Mouse (Mus musculus) frontal cortex, postnatal 36 days (tissue): Measurements from ENCODE around the gene Calhm2.

Experiments
- DNase-seq, 2 experiments: peaks; one replicate each; pipeline ENCODE4 v3.0.0; 2022; ENCODE audit warnings: low spot score in 2 of 2

The Calhm2 gene

DNA sequence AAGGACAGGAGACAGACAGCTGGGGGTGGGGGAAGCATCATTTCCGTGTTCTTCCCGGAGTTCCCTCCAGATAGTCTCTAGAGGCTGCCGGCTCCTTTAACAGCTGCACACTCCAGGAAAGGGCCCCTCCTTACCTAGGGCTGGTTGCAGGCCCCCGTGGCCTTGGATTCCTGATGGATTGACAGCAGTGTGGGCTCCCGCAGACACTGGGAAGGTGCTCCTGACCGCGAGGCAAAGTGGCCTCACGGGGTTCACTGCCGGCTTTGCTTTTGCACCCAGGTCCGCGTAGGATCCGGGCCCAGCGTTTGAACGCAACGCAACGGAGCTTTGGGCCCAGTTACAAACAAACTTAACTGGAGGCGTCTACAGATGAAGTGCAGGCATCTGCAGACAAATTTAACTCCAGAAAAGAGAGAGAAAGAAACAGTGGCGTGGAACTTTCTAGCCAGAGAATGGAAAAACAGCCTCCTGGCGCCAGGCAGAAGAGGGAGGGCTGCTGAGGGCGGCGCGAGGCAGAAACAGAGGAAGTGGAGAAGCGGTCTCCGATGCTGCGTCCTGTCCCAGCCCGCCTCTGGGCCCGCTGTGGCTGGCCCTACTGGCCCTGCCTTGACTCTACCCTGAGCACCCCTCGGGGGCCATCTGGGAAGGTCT is at the start of gene Calhm2:
Gene Calhm2 (minus strand): TSS at position 524 of the 651 bp plus-strand sequence.
- DNase-seq = peak; percentile 70 to 73

DNA sequence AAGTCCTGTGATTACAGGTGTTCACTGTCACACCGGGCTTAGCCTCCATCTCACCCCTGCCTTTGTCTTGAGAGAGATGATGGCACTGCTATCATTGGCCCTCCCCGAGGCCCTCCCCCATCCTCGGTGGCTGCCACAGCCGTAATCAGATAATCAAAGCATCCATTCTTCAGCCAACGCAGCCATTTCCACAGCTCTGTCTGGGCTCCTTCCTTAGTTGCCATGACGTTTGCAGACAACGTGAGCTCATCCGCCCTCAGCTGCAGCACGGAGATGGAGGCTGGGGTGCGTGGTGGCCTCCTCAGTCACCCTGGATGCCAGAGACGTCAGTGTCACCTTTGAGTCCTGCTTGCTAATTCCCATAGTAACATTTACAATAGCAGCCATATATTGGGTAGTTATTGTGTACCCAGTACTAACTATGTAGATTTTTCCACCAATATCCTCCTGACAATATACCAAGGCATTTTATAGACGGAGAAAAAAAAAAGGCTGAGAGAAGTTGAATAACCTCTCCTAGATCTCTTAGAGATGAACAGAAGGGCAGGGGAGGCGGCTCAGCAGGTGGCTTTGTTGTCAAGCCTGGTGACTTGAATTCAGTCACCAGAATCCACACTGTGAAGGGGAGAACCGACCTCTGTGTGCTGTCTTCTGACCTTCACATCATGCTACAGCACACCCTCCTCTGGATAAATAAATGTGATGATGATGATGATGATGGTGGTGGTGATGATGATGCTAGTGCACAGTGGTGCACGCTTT is 48.6 kb upstream of the Calhm2 start:
- peak in 1 of 2 experiments; percentile 30 for DNase-seq

GRCm38 (mm10) chr19:47184736-47185135 is 46.6 kb upstream of the Calhm2 start:
- no peak for DNase-seq

GRCm38 (mm10) chr19:47184221-47184620 is 46.1 kb upstream of the Calhm2 start:
- DNase-seq = no peak

DNA sequence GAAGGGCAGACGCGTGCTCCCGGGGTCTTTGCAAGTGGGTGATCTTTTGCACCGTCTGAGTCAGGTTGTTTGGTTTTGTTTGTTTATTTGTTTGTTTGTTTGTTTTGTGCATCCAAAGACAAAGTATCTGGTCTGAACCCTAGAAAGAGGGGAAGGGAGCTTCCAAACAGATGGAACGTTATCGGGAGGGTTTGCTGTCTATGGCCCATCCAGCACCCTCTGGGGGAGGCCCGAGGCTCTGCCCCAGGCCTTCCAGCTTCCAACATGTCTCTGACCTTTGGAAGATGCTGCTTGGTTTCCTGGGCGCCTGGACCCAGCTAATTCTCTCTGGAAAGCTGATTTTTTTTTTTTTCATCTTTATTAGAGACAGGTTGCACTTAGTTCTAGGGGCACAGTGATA is 41.9 kb upstream of the Calhm2 start:
- no peak for DNase-seq

DNA sequence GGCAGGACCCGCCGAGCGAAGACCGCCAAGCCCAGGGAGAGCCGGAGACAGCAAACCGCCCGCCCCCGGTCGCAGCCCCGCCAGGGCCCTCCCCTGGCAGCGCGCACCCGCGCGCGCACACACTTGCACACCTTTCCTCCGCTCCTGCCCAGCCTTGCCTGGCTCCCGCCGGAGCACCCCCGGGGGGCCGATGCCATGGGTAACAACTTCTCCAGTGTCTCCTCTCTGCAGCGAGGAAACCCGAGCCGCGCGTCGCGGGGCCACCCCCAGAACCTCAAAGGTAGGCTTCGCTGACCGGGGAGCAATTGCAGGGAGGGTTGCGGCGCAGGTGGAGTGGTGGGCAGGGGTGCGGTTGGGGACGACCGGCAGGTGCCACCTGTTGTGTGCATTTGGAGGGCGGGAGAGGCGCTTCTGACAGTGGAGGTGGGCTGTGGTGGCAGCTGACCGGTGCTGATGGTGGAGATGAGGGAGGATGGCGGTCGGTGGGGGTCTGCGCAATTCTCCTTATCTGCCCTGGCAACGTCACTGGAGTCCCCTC is 41.2 kb upstream of the Calhm2 start:
- peak in 1 of 2 experiments; percentile 50 for DNase-seq

DNA sequence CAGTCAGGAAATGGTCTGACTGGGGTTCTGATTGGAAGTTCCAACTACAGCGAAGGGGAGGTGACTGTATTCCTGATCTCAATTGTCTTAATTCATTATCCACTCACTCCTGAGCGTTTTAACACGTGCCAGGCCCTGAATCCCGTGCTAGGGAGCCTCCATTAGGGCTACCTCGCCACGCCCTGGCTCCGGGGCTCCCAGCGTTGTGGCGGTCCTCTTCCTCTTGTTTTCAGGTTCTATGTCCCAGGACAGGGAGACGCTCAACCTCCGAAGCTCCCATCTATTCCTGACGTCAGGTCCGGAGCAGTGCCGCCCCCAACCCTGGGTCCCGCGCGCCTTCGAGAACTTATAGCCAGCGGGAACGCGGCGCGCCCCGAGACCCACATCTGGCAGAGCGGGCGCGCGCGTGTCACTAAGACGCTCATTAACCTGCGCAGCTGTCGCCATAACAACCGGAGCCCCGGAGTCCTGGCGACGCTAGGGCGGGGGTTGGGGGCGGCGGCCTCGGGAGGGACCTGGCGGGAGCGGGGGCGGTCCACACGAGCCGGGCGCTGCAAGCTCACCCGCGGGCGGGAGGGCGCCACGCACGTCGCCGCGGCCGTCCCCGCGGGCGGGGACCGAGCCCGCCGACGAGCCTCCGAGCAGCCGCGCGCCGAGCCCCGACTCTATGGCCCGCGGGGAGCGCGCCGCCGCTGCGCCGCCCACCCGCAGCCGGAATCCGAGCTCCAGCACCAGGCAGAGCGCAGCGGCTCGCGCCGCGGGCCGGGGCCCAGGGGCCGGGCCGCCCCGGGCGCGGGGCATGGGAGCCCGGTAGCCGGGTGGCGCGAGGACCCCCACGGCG is 40.6 kb upstream of the Calhm2 start, which contains the start of gene Neurl1a:
Gene Neurl1a (plus strand): TSS at position 390 of the 841 bp plus-strand sequence.
- DNase-seq = peak; percentile 71 to 73

- DNase-seq = peak; percentile 29 to 58
Measured at GRCm38 (mm10) chr19:47178001-47178400, 39.9 kb upstream of the Calhm2 start.

GRCm38 (mm10) chr19:47176916-47177505 is 38.9 kb upstream of the Calhm2 start:
- DNase-seq = no peak

- no peak for DNase-seq
Measured at GRCm38 (mm10) chr19:47175472-47175871, 37.4 kb upstream of the Calhm2 start.

GRCm38 (mm10) chr19:47174515-47174914 is 36.4 kb upstream of the Calhm2 start:
- DNase-seq = no peak

DNA sequence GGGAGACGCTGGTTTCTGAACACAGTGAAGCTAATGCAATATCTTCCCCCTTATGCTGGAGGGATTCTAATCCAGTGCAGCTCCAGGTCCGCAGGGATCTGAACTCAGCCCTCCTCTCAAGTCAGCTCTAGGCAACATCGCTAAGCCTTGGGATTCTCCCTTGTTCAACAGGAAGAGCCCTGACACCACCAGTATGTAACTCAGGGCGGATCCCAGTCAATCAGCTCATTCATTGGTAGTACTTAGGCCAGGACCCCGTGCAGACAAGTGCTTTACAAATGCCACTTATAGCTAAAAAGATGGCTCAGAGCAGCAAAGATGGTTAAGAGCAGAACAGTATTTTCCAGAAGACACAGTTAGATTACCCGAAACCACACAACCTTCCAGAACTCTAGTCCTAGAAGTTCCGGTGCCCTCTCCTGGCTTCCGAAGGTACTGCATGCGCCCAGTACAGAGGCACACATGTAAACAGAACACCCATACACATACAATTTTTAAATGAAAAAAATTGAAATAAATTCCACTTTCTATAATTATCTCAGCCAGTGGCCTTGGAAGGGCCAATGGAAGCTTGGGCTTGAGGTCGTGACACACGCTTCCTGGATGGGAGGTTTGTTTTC is 30.8 kb upstream of the Calhm2 start:
- peak; percentile 90 to 93 for DNase-seq

DNA sequence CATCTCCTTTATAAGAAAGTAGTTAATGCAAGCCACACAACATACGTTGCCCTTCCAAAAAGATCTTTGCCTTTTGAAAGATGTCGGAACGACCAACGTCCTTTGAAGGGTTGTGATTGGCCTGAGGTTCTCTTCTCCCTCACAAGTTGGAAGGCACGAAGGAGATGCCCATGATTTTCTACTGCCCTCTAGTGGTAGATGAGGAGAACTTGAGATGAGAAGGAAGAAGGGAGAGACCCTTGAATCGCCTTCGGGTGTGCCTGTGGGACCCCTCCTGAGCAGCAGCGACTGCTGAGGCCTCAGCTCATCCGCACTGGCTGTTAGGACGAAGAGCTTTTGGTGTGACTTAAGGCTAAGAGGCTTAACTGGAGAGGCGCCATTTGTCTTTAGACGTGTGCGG is 30.1 kb upstream of the Calhm2 start:
- peak in 1 of 2 experiments; percentile 28 for DNase-seq

DNA sequence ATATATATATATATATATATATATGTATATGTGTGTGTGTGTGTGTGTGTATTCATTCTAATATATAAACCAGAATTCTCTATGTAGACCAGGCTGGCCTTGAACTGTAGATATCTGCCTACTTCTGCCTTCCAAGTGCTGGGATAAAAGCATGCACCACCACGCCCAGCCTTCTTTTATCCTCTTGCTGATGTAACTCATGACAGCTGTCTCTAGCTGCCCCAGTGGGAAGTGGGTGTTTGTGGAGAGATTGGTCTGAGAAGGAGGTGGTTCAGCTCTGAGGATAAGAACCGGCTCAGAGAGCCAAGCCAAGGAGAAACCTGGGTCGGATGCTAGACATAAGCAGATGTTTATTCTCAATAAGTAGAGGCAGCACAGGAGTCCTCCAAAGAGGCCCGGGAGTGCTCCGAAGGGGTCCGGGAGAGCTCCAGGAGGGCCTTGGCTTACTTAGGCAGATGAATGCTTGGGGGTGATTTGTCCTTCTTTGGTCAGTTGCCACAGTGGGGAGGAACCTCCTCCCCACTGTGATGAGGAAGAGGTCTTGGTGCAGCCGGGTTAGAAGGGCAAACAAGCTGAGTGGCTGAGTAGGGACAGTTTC is 29.6 kb upstream of the Calhm2 start:
- DNase-seq = no peak

GRCm38 (mm10) chr19:47166758-47167157 is 28.7 kb upstream of the Calhm2 start:
- no peak for DNase-seq

GRCm38 (mm10) chr19:47163176-47163744 is 25.2 kb upstream of the Calhm2 start:
- no peak for DNase-seq

DNA sequence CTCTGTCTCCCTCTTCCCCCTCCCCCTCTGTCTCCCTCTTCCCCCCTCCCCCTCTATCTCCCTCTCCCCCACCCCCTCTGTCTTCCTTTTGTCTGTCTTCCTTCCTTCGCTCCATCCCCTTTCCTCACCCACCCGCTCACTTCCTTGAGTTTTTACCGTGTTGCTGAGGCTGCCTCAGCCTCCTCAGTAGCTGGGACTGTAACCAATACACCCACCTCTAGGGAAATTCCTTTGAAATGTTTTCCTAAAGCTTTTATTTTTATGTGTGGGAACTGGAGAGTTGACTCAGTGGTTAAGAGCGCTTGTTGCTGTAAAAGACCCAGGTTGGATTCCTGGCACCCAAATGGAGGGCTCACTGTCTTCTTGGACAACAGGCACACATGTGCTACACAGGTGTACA is 23.6 kb upstream of the Calhm2 start:
- no peak for DNase-seq

GRCm38 (mm10) chr19:47157664-47158063 is 19.6 kb upstream of the Calhm2 start, which contains the start of gene Calhm3:
Gene Calhm3 (minus strand): TSS chr19:47157764.
- DNase-seq = no peak

GRCm38 (mm10) chr19:47153767-47154166 is 15.7 kb upstream of the Calhm2 start:
- DNase-seq = no peak

DNA sequence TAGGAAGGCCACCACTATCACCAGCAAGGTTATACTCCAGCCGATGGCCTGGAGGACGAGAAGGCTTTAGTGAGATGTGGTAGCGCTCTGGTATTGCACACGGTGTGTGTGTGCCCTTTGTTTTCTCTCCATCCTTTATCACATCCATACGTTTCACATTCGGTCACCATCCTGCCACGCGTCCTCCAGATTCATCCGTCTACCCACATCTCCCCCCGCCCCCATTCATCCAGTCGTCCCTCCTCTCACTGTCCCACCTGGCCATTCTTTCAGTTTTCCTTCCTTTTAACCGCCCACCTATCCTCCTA is 13.9 kb upstream of the Calhm2 start:
- no peak for DNase-seq
